Mouse (Mus musculus): ENCODE data around the gene Pafah2.
A peak's percentile ranks its signal among the peaks of the same experiment; 100 is the strongest.
"Not testable (repeated sequence)": the region's sequence is repeated elsewhere in the genome, so short reads cannot be mapped to it uniquely, and the experiment has no call there.

Gene Pafah2

GRCm38 (mm10) chr4:134373295-134373694 is 22.8 kb upstream of the Pafah2 start:
- no peak for DNase-seq (ENCODE audit: low spot score)

- no peak for DNase-seq (ENCODE audit: low spot score)
Measured at GRCm38 (mm10) chr4:134374306-134374705, 21.8 kb upstream of the Pafah2 start.

- no peak for DNase-seq (ENCODE audit: low spot score)
Measured at GRCm38 (mm10) chr4:134378089-134378615, 18.0 kb upstream of the Pafah2 start.

- no peak for DNase-seq (ENCODE audit: low spot score)
Measured at GRCm38 (mm10) chr4:134379510-134379909, 16.6 kb upstream of the Pafah2 start.

- DNase-seq (ENCODE audit: low spot score): not testable (repeated sequence)
Measured at GRCm38 (mm10) chr4:134383750-134384149, 12.4 kb upstream of the Pafah2 start, which contains the start of gene Extl1. Gene Extl1 (minus strand): TSS chr4:134383850.

- no peak for DNase-seq (ENCODE audit: low spot score)
Measured at GRCm38 (mm10) chr4:134387268-134387667, 8.9 kb upstream of the Pafah2 start.

GRCm38 (mm10) chr4:134388397-134388796 is 7.7 kb upstream of the Pafah2 start:
- peak; percentile 72 for DNase-seq (ENCODE audit: low spot score)

- DNase-seq (ENCODE audit: low spot score): no peak
Measured at GRCm38 (mm10) chr4:134391636-134392035, 4.5 kb upstream of the Pafah2 start.

GRCm38 (mm10) chr4:134392595-134392994 is 3.5 kb upstream of the Pafah2 start:
- no peak for DNase-seq (ENCODE audit: low spot score)

GRCm38 (mm10) chr4:134393026-134393425 is 3.1 kb upstream of the Pafah2 start:
- no peak for DNase-seq (ENCODE audit: low spot score)

GRCm38 (mm10) chr4:134395142-134395541 is 978 bp upstream of the Pafah2 start:
- DNase-seq (ENCODE audit: low spot score): no peak

GRCm38 (mm10) chr4:134397121-134397520 is 1.0 kb downstream of the Pafah2 start:
- peak; percentile 61 for DNase-seq (ENCODE audit: low spot score)

- DNase-seq (ENCODE audit: low spot score): no peak
Measured at GRCm38 (mm10) chr4:134397732-134398131, 1.6 kb downstream of the Pafah2 start.

GRCm38 (mm10) chr4:134400206-134400605 is 4.1 kb downstream of the Pafah2 start:
- no peak for DNase-seq (ENCODE audit: low spot score)

GRCm38 (mm10) chr4:134401181-134401661 is 5.1 kb downstream of the Pafah2 start:
- DNase-seq (ENCODE audit: low spot score): peak; percentile 47

- no peak for DNase-seq (ENCODE audit: low spot score)
Measured at GRCm38 (mm10) chr4:134401856-134402570, 5.9 kb downstream of the Pafah2 start.

GRCm38 (mm10) chr4:134402571-134403262 is 6.6 kb downstream of the Pafah2 start:
- DNase-seq (ENCODE audit: low spot score): peak; percentile 52

GRCm38 (mm10) chr4:134403721-134404120 is 7.6 kb downstream of the Pafah2 start:
- DNase-seq (ENCODE audit: low spot score): no peak

- DNase-seq (ENCODE audit: low spot score): no peak
Measured at GRCm38 (mm10) chr4:134409286-134409685, 13.2 kb downstream of the Pafah2 start.

GRCm38 (mm10) chr4:134416177-134416576 is 20.1 kb downstream of the Pafah2 start:
- no peak for DNase-seq (ENCODE audit: low spot score)

- no peak for DNase-seq (ENCODE audit: low spot score)
Measured at GRCm38 (mm10) chr4:134416602-134417001, 20.5 kb downstream of the Pafah2 start.

GRCm38 (mm10) chr4:134417111-134417510 is 21.0 kb downstream of the Pafah2 start:
- no peak for DNase-seq (ENCODE audit: low spot score)

- no peak for DNase-seq (ENCODE audit: low spot score)
Measured at GRCm38 (mm10) chr4:134421971-134422370, 25.9 kb downstream of the Pafah2 start.

Measured in ovary, postnatal 36 days (tissue).